Mouse (Mus musculus) frontal cortex, postnatal 14 days (tissue): ENCODE data around the gene Wdr83.

ENCODE experiments used
- DNase-seq, 2 experiments: peaks; one replicate each; pipeline ENCODE4 v3.0.0; 2022; ENCODE audit warnings: low spot score in 2 of 2

Gene Wdr83

DNA sequence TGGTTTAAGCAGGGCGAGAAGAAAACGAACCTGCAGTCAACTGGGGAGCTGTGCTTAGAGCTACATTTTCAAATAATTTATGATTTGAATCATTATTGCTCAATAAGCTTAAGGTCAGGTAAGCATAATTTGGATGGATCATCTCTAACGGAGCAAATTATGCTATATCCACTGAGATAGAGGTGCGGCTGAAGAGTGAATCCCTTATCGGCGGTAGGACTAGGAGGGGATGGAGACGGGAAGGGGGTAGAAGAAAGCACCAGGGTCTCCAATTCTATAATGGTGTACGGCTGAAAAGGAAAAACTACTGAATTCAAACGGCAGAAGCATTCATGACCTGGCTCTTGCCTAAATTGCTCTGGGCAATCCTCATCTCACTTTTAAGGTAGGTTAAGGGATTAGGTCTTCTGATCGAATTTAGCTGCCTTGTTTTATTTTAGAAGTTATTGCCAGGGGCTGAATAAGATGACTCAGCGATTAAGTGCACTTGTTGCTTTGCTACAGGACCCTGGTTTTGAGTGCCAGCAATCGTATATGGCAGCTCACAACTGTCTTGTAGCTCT lies 45.9 kb downstream of the Wdr83 start:
- DNase-seq, result no peak

DNA sequence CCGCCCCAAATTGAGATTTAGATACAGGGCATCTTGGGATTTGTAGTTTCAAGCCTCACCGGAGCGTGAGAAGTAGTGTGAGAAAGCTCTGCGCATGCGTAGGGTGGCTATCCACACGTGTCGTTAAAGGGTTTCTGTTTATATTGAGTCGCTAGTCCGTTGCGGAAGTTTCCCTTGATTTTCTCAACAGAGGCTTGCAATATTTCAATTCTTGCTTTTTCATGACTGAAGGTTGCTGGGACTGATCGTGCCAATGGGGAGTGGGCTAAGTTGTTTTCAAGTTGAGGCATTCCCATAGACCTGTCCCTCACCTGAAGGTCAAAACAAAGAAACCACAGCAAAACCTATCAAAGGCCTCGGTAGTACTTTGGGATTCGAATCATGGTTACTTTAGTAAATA lies 46.3 kb downstream of the Wdr83 start:
- peak; percentile 55 to 57 for DNase-seq

- no peak for DNase-seq
These were observed 47.2 kb downstream of the Wdr83 start for GRCm38 (mm10) chr8:85033867-85034266.

DNA sequence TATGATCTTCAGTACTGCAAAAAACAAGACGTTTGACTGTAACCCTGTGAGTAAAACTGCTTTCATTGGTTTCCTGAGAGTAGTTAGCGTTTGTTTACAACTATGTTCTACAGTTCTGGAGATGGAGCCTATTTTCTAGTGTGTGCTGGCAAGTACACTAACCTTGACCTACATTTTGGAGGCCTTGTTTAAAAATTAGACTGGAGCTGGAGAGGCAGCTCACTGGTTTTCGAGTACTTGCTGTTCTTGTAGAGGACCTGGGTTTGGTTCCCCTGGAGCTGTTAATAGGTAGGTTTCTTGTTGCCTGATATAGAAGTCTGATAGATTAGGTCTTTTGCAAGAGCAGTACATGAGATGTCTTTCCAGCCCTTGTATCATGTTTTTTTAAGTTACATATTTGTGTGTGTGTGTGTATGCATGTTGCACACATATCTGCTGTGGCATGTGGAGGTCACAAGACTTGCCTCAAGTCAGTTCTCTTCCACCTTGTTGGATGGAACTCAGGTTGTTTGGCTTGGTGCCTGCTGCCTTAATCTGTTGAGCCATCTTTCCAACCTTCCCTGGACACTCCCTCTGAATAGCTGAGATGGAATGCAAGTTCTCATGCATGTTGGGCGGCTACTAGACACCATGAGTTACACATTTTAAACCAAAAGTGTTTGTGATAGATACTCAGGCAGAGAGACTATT lies 48.3 kb downstream of the Wdr83 start:
- DNase-seq, result no peak

DNA sequence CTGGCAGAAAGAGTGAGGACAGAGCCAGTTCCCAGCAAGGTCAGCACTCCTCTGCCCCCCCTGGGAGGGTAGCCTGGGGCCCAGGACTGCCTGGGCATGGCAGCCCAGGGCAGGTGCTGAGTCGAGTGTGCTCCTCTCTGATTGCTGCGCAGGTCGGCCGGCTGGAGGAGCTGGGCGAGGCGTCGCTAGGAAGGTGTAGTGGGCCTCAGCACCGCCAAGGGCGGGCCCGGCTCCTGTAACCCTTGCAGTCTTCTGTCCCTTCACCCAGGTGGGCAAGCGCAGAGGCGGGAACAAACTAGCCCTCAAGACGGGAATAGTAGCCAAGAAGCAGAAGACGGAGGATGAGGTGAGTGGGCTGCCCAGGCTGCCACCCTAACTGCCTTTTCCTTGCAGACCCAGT lies 51.8 kb downstream of the Wdr83 start:
- no peak for DNase-seq

GRCm38 (mm10) chr8:85027922-85028321 lies 53.2 kb downstream of the Wdr83 start:
- no peak for DNase-seq

GRCm38 (mm10) chr8:85027516-85027855 lies 53.6 kb downstream of the Wdr83 start:
- DNase-seq, result no peak

DNA sequence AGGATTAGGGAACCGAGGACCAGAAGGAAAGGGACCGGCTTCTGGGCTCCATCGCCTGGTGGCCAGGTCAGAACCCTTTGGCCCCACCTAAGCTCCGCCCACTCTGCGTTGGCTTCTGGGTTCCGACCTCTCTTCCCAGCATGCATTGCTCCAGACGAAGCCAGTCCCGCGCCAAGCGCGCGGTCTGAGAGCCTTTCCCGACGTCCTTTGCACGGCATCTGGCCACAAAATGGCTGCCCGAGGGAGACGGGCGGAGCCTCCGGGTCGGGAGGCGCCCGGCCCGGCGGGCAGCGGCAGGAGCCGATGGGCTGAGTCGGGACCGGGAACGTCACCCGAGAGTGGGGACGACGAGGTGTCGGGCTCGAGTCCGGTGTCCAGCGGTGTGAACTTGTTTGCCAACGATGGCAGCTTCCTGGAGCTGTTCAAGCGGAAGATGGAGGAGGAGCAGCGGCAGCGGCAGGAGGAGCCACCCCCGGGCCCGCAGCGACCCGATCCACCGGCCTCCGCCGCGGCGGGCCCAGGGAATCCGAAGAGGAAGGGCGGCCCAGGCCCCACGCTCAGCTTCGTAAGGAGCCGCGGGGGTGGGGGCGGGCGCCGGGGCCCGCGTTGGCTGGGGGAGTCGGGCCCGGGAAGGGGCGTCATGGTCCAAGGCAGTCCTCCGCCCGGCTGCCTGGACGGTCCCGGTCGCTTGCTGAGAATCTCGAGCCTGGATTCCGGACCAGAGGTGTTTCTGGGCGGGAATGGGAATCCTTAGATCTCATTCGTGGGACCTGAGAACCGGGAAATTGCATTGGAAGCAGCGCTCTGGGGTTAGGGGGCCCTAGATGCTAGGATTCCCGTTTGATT lies 54.2 kb downstream of the Wdr83 start, which contains the start of gene Trir:
TSS of gene Trir (plus strand) at position 154 of the 846 bp plus-strand sequence.
- peak; percentile 90 to 93 for DNase-seq

- DNase-seq, result peak; percentile 70 to 80
These were observed 55.8 kb downstream of the Wdr83 start, which contains the start of gene Asna1 for GRCm38 (mm10) chr8:85025098-85025932. Asna1 (minus strand) TSS chr8:85025281.
